Mouse (Mus musculus) hindbrain, embryonic 13.5 days (tissue): Measurements from ENCODE around the gene C2cd3. TPM values are rescaled to one million over a fixed set of nuclear protein-coding genes. Genes with fewer than 3 reads are reported as not detected.
A peak's percentile ranks its signal among the peaks of the same experiment; 100 is the strongest.
"Not testable (repeated sequence)": the region's sequence is repeated elsewhere in the genome, so short reads cannot be mapped to it uniquely, and the experiment has no call there.

Experiments used
- ATAC-seq: fragments of 200-750 bp; cut with Nextera tagmentation; 2 replicates; pipeline ENCODE4 v1.8.0; 2017; ENCODE audit warnings: moderate TSS enrichment; ENCODE audit not compliant: low FRiP score
- H3K27ac ChIP-seq: fragments of 300-500 bp; sonication (generic); 2 replicates; pipeline ENCODE4 v1.5.1; 2015; ENCODE audit warnings: inconsistent platforms, mild to moderate bottlenecking, moderate library complexity
- H3K27me3 ChIP-seq: fragments of 300-500 bp; sonication (generic); 2 replicates; pipeline ENCODE4 v1.6.1; 2015; ENCODE audit warnings: mild to moderate bottlenecking, inconsistent platforms
- H3K36me3 ChIP-seq: fragments of 300-500 bp; sonication (generic); 2 replicates; pipeline ENCODE4 v1.6.1; 2015; ENCODE audit warnings: mild to moderate bottlenecking, inconsistent platforms
- H3K4me1 ChIP-seq: fragments of 300-500 bp; sonication (generic); replicated peaks from 2 replicates; pipeline ENCODE4 v1.6.1; 2015; ENCODE audit warnings: inconsistent platforms
- H3K4me2 ChIP-seq: fragments of 300-500 bp; sonication (generic); 2 replicates; pipeline ENCODE4 v1.6.1; 2015; ENCODE audit warnings: inconsistent platforms, mild to moderate bottlenecking, moderate library complexity
- H3K4me3 ChIP-seq: fragments of 300-500 bp; sonication (generic); 2 replicates; pipeline ENCODE4 v1.5.1; 2015; ENCODE audit warnings: mild to moderate bottlenecking, inconsistent platforms
- H3K9ac ChIP-seq: fragments of 300-500 bp; sonication (generic); 2 replicates; pipeline ENCODE4 v1.6.1; 2015; ENCODE audit warnings: mild to moderate bottlenecking, inconsistent platforms
- H3K9me3 ChIP-seq: fragments of 300-500 bp; sonication (generic); 2 replicates; pipeline ENCODE4 v1.6.1; 2016; ENCODE audit warnings: inconsistent platforms
- WGBS: fragments of 180-500 bp; shearing (Covaris S2); methylation state at CpG from one replicate; pipeline ENCODE4 v1.1.7; 2015; 5-methylcytosine and 5-hydroxymethylcytosine counted together
- polyA plus RNA-seq: library from polyadenylated mRNA; unstranded; fragments of >200 nt; fragmentation: Nextera tagmentation; extraction: Ambion mirVana; gene quantifications from 2 replicates; pipeline ENCODE4 v1.2.1, GENCODE M21; 2015

Gene C2cd3
- polyA plus RNA-seq, 1 experiment from 2014 or later, result 19.6 TPM

- Histone ChIP-seq H3K4me1 (peaks cover 9% of the 10 kb centered on the region; the same call in 1 of the 2 replicates), H3K27ac (no peak overlapping the region; the same call in 1 of the 2 replicates), H3K4me2 (no peak overlapping the region), H3K9me3 (no peaks in the 10 kb centered on the region), H3K36me3 (no peaks in the 10 kb centered on the region), H3K27me3 (no peaks in the 10 kb centered on the region), H3K4me3 (no peak overlapping the region), H3K9ac (0 out of 2 replicates have a peak overlapping the region, but pooled peaks have one; percentile 19)
- WGBS, result 83% methylated on average over 20 of the region's 20 CpGs
- ATAC-seq, result no peak
Observed at GRCm38 (mm10) chr7:100479100-100479822, 107.2 kb downstream of the C2cd3 start.

- no peak overlapping the region for H3K4me2 ChIP-seq
- 69% methylated on average over 15 of the region's 15 CpGs for WGBS
- no peak overlapping the region for H3K4me3 ChIP-seq
- H3K9ac ChIP-seq, result no peak overlapping the region
- H3K27ac ChIP-seq, result no peak overlapping the region
- no peaks in the 10 kb centered on the region for H3K9me3 ChIP-seq
- H3K36me3 ChIP-seq, result no peaks in the 10 kb centered on the region
- H3K4me1 ChIP-seq, result peaks cover 9% of the 10 kb centered on the region; the same call in 1 of the 2 replicates
- no peak for ATAC-seq
- H3K27me3 ChIP-seq, result no peaks in the 10 kb centered on the region
Observed at GRCm38 (mm10) chr7:100479823-100480164, 107.8 kb downstream of the C2cd3 start.

GRCm38 (mm10) chr7:100480175-100480574, 108.1 kb downstream of the C2cd3 start:
- Histone ChIP-seq H3K36me3 (no peaks in the 10 kb centered on the region), H3K4me3 (no peak overlapping the region), H3K27ac (no peak overlapping the region), H3K27me3 (no peaks in the 10 kb centered on the region), H3K4me2 (no peak overlapping the region), H3K9ac (no peak overlapping the region), H3K4me1 (peaks cover 9% of the 10 kb centered on the region; the same call in 1 of the 2 replicates), H3K9me3 (no peaks in the 10 kb centered on the region)
- 86% methylated on average over 17 of the region's 17 CpGs for WGBS
- ATAC-seq, result no peak

- WGBS, result 87% methylated on average over 2 of the region's 2 CpGs
- not testable (repeated sequence) for H3K4me3 ChIP-seq, ATAC-seq
Observed at GRCm38 (mm10) chr7:100482046-100482445, 110.0 kb downstream of the C2cd3 start.

GRCm38 (mm10) chr7:100484493-100484892, 112.5 kb downstream of the C2cd3 start:
- Histone ChIP-seq H3K9ac (no peak overlapping the region), H3K4me3 (no peak overlapping the region), H3K36me3 (no peaks in the 10 kb centered on the region), H3K4me1 (peaks cover 15% of the 10 kb centered on the region; the same call in 1 of the 2 replicates), H3K9me3 (no peaks in the 10 kb centered on the region), H3K27me3 (no peaks in the 10 kb centered on the region), H3K27ac (no peak overlapping the region), H3K4me2 (no peak overlapping the region)
- ATAC-seq, result no peak
- WGBS, result 90% methylated on average over 5 of the region's 5 CpGs

More at GRCm38 (mm10) chr7:100482046-100482445, 110.0 kb downstream of the C2cd3 start:
- H3K4me2 ChIP-seq, H3K27me3 ChIP-seq, H3K4me1 ChIP-seq, H3K9me3 ChIP-seq, H3K36me3 ChIP-seq, H3K27ac ChIP-seq, H3K9ac ChIP-seq: not testable (repeated sequence)

GRCm38 (mm10) chr7:100487301-100487700, 115.3 kb downstream of the C2cd3 start:
- ATAC-seq, result no peak
- Histone ChIP-seq H3K4me2 (no peak overlapping the region), H3K9me3 (no peaks in the 10 kb centered on the region), H3K36me3 (no peaks in the 10 kb centered on the region), H3K4me1 (peaks cover 11% of the 10 kb centered on the region; the same call in 1 of the 2 replicates), H3K4me3 (no peak overlapping the region), H3K27me3 (peaks cover 2% of the 10 kb centered on the region; the same call in 1 of the 2 replicates), H3K27ac (no peak overlapping the region), H3K9ac (no peak overlapping the region)
- 82% methylated on average over 2 of the region's 2 CpGs for WGBS

GRCm38 (mm10) chr7:100488474-100489048, 116.5 kb downstream of the C2cd3 start:
- H3K27me3 ChIP-seq, result peaks cover 15% of the 10 kb centered on the region
- H3K36me3 ChIP-seq, result no peaks in the 10 kb centered on the region
- H3K4me2 ChIP-seq, result no peak overlapping the region
- H3K27ac ChIP-seq, result peak overlapping the region; percentile 60
- 23% methylated on average over 10 of the region's 10 CpGs for WGBS
- no peak overlapping the region for H3K9ac ChIP-seq
- no peaks in the 10 kb centered on the region for H3K9me3 ChIP-seq
- ATAC-seq, result peak; percentile 55
- no peak overlapping the region for H3K4me3 ChIP-seq
- peaks cover 23% of the 10 kb centered on the region for H3K4me1 ChIP-seq

- H3K4me3 ChIP-seq, result peak overlapping the region; percentile 40
- peaks cover 5% of the 10 kb centered on the region; the same call in 1 of the 2 replicates for H3K36me3 ChIP-seq
- H3K4me1 ChIP-seq, result peaks cover 54% of the 10 kb centered on the region
- peak overlapping the region; percentile 66 for H3K9ac ChIP-seq
- no peak for ATAC-seq
- no peaks in the 10 kb centered on the region for H3K9me3 ChIP-seq
- H3K27ac ChIP-seq, result no peak overlapping the region
- H3K4me2 ChIP-seq, result peak overlapping the region; percentile 70
- H3K27me3 ChIP-seq, result peaks cover 18% of the 10 kb centered on the region
- WGBS, result 4% methylated on average over 33 of the region's 36 CpGs
Observed at GRCm38 (mm10) chr7:100492391-100493116, 120.5 kb downstream of the C2cd3 start.

- H3K4me1 ChIP-seq, result peaks cover 53% of the 10 kb centered on the region
- 0 out of 2 replicates have a peak, but pooled peaks have one; percentile 16 for ATAC-seq
- peak within 1 kb of the TSS; percentile 31 for H3K27ac ChIP-seq
- peak within 1 kb of the TSS; percentile 70 for H3K4me2 ChIP-seq
- peak within 1 kb of the TSS; percentile 40 for H3K4me3 ChIP-seq
- WGBS, result under 1% methylated on average over 26 of the region's 27 CpGs
- H3K9me3 ChIP-seq, result no peaks in the 10 kb centered on the region
- peaks cover 18% of the 10 kb centered on the region for H3K27me3 ChIP-seq
- H3K36me3 ChIP-seq, result peaks cover 8% of the 10 kb centered on the region
- H3K9ac ChIP-seq, result peak within 1 kb of the TSS; percentile 66
Observed at GRCm38 (mm10) chr7:100493117-100493483, 121.1 kb downstream of the C2cd3 start, which contains the start of gene Ucp2. Ucp2 (plus strand) TSS chr7:100493337.

- H3K4me2 ChIP-seq, result peak overlapping the region; percentile 70
- H3K27me3 ChIP-seq, result peaks cover 18% of the 10 kb centered on the region
- H3K9me3 ChIP-seq, result no peaks in the 10 kb centered on the region
- H3K4me3 ChIP-seq, result peak overlapping the region; percentile 40
- H3K9ac ChIP-seq, result peak overlapping the region; percentile 66
- 37% methylated on average over 19 of the region's 19 CpGs for WGBS
- no peak for ATAC-seq
- peaks cover 48% of the 10 kb centered on the region for H3K4me1 ChIP-seq
- peaks cover 8% of the 10 kb centered on the region for H3K36me3 ChIP-seq
- peak overlapping the region; percentile 31 for H3K27ac ChIP-seq
Observed at GRCm38 (mm10) chr7:100493484-100494414, 121.7 kb downstream of the C2cd3 start.

GRCm38 (mm10) chr7:100494415-100494831, 122.4 kb downstream of the C2cd3 start:
- H3K27ac ChIP-seq, result 0 out of 2 replicates have a peak overlapping the region, but pooled peaks have one; percentile 31
- H3K9ac ChIP-seq, result no peak overlapping the region
- 92% methylated on average over 7 of the region's 7 CpGs for WGBS
- H3K4me1 ChIP-seq, result peaks cover 46% of the 10 kb centered on the region
- no peak for ATAC-seq
- H3K36me3 ChIP-seq, result peaks cover 8% of the 10 kb centered on the region
- H3K27me3 ChIP-seq, result peaks cover 18% of the 10 kb centered on the region
- H3K9me3 ChIP-seq, result no peaks in the 10 kb centered on the region
- peak overlapping the region; percentile 40 for H3K4me3 ChIP-seq
- H3K4me2 ChIP-seq, result peak overlapping the region; percentile 70
